Mouse (Mus musculus) natural killer cell, adult 2 months (primary cell): ENCODE results near the gene Mfsd7a.
A peak's percentile ranks its signal among the peaks of the same experiment; 100 is the strongest.
"Not testable (repeated sequence)": the region's sequence is repeated elsewhere in the genome, so short reads cannot be mapped to it uniquely, and the experiment has no call there.

Experiments
- DNase-seq, 2 experiments: peaks; one replicate each; pipeline ENCODE4 v3.0.0; 2022; ENCODE audit warnings: low spot score in 2 of 2

The Mfsd7a gene

DNA sequence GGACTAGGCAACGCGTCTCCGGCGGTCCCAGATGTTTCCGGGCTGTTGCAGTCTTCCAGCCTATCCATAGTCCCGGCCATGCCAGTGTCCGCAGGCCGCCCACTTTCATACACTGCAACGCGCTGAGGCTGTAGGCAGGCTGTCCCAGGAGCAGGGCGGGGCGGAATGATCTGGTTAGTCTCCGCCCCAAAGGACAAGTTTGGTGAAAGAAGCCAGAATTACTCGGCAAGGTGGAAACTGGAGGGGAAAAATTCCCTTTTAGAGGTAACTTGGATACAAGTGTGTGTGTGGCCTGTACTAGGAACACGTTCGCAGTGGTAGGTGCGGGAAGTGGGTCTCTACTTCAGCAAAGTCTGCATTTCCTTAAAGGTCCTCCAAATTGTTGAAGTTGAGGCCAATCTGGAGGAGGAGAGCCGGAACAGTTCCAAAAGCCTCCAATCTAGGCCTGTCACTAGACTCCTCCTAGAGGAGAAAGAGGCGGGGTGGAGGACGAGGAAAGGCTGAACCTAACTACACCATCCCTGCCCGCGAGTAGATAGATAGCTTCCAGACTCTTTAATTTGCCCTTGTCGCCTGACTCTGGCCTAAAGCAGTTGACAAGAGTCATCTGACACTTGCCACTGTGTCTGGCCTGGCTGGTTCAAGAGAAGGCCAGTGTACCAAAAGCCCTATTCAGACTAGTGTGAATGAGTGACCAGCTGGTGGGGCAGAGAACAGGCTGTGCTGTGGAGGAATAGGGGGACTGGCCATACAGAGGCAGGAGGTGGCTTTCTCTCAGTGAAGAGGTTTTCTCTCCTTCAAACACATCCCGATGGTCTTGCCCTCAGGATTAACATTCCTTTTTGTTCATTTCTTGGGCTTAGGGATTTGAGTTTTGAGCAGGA lies at the start of gene Mfsd7a:
Gene Mfsd7a (minus strand): TSS at position 107 of the 884 bp plus-strand sequence.
- no peak for DNase-seq

DNA sequence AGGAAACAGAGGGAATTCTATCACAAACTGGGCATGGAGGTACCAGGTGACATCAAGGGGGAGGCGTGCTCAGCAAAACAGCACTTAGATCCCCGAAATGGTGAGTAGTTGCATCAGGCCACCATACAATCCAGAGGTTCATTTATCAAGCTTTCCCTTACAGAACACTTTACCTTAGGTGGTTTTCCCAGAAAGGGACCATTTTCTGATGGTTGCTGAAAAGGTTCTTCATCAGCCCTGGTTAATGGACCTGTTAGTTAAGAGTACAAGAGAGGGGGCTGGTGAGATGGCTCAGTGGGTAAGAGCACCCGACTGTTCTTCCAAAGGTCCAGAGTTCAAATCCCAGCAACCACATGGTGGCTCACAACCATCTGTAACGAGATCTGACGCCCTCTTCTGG lies 37.5 kb upstream of the Mfsd7a start:
- not testable (repeated sequence) for DNase-seq

DNA sequence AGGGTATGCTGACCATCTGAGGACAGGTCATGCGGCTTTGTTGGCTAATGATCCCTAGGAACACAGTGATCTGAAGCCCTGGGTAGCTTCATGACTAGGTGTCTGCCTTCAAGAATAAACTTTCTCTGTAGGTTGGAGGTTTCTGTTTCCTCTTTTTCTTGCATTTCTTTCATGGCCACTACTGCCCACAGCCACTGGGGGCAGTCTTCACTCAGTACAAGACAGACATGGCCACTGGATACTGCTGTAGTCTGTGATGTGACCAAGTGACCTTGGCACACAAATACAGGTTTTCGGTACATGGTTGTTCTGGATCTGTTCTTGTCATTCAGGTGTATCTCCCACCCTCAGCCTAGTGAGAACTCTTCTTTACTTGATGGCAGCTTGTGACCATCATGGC lies 36.5 kb upstream of the Mfsd7a start:
- DNase-seq: peak in 1 of 2 experiments; percentile 43

DNA sequence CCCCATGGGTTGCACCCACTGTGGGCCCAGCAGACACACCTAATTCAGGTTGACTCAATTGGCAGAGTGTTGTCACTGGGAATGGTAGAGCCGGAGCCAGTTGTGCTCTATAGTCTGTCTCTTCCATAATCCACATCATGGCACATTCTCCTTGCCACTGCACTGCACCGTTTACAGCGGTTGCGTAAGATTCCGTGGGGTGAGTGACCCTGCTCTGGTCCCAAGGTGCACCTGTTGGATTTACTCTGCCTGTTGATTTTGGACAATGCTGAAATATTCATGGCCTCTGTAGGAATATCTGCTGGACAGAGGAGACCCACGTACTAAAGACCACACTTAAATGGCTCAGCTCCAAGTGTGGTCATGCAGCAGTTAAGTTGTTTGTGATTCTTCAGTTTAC lies 34.3 kb upstream of the Mfsd7a start:
- DNase-seq: no peak

DNA sequence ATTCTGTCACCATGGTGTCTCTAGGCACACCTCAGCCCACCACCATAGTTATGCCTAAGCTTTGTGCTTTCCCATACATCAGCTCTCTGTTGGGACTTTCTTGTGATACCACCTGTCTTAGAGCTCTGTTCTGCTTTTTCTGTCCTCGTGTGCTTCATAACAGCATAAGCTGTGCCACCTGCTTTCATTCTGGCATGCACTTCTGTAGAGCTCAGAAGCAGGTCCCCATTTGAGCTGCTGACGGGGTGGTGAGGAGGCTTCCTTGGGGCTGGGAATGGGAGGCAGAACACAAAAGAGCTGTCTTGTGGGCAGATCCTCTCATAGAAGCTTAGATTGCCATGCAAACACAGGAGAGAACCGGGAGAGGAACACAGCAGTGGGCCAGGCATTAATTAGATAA lies 27.3 kb upstream of the Mfsd7a start:
- no peak for DNase-seq

DNA sequence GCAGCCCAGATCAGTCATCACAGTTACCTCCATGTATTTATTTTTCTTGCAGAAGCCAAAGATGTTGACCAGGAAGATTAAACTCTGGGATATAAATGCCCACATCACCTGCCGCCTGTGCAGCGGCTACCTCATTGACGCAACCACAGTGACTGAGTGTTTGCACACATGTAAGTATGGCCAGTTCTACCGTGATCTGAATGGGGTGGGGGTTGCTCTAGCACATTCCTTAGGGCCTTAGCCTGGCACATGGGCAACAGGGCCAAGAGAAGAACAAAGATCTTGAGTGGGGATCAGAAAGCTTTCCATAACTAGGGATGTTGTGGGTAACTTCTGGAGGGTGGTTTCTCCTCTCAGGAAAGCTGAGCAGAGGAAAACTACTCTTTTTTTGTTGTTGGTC lies 25.0 kb upstream of the Mfsd7a start:
- DNase-seq: no peak

DNA sequence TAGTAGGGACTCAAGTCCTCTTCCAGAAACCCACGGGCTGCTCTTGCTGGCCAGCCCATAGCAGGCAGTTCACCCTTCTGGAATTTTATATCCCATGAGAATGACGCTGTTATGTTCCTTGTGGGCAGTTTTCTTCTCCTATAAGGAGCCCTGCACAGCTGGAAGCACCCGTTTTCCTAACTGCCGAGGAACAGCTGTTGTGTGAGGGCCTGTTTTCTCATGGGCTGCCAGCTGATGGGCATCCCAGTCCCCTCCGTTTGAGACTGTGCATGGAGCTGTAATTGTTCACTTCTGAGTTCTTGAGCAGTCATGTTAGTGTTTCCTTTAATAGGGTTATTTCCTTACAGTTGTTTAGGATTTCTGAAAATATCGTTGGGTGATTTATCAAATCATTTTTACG lies 20.9 kb upstream of the Mfsd7a start:
- no peak for DNase-seq

DNA sequence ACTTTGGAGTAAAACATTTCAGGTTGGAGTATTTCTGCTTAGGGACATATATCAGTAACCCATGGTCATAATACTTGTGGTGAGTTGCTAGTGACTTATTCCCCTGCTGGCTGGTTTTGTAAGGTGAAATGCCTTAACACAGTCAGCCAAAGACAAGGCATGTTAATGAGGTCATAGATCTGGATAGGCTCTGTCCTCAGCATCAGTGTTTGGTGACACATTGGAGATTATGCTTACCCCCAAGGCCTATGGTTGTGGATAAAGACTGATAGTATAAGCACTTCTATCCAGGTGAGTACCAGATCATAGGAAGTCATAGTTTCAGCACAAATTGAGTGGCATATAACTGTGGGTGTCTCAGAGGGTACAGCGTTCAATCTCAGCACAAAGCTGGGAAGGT lies 18.0 kb upstream of the Mfsd7a start:
- no peak for DNase-seq

DNA sequence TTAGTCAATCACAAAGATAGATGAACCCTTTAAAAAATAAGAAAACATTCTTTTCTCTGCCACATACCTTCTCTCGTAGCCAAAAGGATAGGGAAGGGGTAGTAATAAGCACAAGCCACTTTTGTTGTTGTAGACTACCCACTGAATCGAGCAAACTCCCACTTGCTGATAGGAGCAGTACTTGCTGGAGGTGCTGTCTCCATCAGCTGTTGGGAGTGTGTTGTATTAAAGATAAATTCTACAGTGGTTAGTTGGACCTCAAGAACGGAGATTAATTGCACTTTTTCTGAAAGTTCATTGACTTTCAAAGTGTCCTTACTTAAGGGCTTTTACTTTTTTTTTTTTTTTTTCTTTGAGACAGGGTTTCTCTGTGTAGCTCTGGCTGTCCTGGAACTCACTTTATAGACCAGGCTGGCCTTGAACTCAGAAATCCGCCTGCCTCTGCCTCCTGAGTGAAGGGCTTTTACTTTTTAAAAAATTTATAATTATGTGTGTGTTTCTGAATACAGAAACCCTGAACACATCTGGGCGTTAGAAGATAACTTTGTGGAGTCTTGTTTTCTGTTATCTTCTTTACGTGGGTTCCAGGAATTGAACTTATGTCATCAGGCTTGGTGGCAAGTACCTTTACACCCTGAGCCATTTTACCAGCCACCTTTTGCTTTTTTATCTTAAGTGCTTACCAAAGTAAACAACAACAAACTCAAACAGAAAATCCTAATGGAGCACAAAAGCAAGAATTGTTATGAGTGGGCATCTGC lies 16.6 kb upstream of the Mfsd7a start:
- no peak for DNase-seq

DNA sequence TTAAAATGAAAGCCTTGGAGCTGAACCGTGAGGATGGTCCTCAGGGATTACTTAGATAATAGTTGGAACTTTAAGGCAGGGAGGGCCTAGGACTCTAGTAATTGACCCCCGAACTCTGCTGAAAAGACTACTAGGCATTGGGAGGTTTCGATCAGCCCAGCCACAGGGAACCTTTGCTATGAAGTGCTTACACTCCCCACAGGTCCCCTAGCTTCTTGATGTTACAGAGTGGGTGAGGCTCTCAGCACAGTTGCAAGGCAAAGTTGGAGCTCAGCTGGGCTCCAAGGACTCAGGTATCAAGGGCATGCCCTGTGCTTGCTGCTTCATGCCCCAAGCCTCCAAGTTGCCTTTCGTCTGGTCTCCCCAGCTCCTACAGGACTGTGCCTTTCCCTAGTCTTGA lies 13.8 kb upstream of the Mfsd7a start:
- DNase-seq: no peak

DNA sequence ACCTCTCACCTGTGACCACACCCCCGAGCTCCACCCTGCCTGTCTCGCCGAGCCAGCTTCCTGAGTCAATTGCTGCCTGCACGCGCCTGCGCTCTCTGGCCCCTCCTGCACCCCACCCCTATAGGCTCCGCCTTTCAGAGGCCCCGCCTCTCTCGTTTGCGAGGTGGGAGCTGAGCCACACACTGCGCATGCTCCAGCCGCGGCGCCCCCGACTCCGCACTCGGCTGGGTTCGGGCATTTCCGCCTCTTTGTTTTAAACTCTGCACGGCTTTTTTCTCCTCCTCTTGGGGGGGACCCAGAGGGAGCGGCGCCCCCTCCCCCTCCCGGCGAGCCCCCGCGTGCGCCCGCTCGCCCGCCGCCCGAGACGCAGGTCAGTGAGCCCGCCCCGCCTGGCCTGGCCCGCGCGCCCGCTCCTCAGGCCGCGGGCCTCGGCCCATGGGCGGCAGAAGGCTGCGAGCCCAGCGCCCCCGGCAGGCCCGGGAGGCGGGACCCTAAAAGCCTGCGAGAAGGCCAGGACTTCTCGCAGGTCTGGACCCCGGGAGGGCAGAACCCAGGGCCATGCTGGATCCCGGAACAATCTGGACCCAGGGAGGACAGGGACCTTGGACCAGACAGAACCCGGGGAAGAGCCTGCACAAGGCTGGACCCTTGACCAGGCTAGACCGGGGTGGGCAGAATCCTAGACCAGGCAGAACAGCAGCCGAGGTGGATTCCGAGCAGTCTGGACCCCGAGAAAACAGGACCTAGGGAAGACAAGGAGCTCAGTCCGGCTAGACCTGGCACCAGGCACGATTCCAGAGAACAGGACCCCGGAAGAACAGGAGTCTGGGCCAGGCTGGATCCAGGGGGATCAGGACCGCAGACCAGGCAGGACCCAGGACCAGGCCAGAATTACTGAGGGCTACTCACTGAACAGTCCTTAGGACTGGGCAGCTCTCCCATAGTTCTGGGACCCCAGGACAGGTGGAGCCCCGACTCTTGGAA lies 12.7 kb upstream of the Mfsd7a start, which contains the start of gene Pcgf3:
Gene Pcgf3 (plus strand): TSS at position 151 of the 984 bp plus-strand sequence.
- peak; percentile 97 to 99 for DNase-seq

DNA sequence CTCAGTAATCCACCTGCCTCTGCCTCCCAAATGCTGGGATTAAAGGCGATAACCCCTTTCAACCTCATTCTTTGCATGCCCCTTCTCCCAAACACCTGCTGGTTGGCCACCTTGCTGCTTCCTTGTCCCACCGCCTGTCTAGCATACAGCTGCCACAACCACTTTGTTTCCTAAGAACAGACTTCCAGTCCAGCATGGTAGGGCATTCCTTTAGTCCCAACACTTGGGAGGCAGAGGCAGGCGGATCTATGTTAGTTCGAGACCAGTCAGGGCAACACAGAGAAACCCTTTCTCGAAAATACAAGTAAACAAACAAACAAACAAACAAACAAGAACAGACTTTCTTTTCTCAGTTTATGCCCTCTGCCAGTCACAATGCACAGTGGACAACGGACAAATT lies 11.8 kb upstream of the Mfsd7a start:
- DNase-seq: no peak

DNA sequence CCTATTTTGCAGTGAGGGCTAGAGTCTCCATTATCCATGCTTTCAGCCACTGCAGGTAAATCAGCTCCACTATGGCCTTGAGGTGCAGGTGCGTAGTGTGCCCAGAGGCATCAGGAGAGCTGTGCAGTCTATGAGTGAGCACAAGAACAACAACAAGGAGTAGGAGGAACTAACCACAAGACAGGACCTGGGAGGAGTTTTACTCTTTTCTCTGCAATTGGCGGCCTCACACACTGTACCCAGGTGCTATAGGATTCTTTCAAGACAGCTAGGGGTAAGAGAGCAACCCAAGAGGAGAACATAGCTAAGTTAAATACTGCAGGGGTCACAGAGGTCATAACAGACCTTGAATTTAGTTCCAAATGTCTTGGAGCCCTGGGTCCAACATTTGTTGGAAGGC lies 10.0 kb upstream of the Mfsd7a start:
- no peak for DNase-seq

DNA sequence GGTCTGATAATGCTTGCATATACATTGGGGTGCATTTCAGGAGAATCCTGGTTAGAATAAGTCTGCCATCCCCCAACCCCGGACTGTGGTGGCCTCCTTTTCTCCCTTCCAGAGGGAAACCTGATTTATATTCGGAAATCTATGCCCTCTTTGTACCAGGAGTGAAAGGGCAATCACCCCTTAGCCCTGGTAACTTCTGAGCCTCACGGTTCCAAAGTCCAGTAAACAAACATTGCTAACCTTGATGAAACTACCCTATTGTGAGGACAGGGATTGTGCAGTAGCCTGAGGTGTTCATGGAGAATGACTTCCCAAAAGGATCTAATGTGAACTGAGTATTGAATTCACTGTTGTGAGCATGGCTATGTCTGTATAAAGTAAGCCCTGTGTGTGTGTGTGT lies 5.4 kb upstream of the Mfsd7a start:
- DNase-seq: no peak

DNA sequence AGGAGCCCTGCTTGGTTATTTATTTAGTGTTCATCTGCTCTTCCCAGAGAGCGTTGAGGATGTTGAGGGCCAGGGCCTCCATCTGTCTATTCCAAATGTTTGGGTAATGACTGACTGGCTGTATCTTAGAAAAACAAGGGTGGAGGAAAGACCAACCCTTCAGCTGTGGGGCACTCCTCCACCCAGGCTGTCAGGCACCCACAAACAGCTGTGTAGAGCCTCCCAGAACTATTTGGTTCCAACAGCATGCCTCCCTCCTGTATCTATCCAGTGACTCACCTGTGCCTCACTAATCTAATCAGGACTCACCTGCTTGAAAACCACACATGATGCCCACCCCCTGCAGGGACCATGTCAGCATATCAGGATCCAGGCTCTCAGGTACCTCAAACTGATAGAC lies 3.7 kb upstream of the Mfsd7a start:
- no peak for DNase-seq

DNA sequence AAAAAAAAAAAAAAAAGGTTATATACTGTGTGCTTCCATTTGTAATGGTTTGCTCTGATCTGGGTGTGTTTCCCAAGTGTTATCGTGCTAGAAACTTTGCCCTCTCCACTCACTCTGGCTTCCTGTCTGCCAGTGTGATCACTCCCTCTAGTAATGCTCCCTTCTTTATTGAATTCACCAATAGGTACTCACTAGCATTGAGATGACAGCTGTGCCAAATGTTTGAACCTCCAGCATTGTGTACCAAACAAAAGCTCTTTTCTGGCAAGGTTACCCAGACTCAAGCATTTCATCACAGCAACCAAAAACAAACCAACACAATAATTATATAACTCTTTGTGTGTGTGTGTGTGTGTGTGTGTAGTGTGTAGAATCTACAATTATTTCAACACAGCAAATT lies 2.9 kb upstream of the Mfsd7a start:
- DNase-seq: no peak

DNA sequence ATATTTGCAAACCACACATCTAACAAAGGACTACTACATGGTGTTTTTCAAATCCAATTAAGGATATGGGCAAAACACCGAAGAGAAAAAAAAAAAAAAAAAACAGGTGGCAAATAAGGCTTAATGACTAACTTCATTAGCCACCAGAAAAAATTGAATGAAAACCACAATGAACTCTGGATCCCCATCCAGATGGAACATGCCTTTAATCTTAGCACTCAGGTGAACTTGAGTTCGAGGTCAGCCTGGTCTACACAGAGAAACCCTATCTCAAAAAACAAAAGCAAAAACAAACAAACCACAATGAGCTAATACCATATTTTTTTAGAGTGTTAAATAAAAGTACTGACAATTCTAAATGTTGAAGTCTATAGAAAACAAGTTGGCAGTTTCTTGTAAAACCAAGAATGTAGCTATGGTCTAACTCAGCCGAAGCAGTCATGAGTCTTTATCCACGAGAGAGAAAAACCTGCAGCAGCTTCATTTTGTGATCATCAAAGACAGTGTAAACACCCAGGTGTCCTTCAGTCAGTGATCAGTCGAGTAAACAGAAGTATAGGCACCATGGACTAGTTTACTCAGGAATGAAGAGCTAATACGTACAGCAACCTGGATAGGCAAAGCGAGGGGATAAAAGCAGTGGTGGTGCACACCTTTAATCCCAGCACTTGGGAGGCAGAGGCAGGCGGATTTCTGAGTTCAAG lies 2.3 kb upstream of the Mfsd7a start:
- DNase-seq: no peak

DNA sequence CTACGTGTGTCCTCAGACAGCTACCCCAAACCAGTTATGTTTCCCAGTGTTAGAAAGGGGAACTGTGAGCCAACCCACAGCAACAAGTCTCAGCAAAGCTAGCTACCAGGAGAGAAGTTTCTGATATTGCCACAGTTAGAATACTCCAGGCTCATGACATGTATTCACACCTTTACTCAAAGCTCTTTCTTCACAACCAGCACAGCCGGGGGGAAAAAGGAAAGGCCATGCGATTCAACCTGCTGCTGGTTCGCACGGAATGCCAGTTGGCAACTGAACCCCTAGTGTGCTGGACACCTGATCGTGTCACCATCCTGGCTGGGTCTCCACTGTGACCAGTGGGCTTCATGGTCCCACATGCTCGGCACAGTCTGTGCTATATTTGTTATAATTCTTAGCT lies 834 bp downstream of the Mfsd7a start:
- no peak for DNase-seq

DNA sequence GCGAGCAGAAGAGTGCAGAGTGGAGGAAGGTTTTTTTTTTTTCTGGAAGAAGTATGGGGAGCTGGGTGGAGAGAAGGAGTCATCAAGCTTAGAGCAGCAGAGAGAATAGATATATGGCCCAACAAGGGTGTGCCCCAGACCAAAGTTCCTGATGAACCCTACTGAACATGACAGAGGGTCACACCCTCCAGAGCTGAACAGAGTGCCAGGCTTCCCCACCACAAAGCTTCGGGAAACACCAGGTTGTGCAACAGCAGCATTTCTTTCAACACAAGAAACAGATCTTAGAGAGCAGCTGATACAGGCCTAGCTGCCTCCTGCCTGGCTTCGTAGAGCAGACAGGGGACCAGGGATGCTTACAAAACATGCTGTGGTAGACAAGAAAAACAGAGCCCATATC lies 1.7 kb downstream of the Mfsd7a start:
- no peak for DNase-seq

DNA sequence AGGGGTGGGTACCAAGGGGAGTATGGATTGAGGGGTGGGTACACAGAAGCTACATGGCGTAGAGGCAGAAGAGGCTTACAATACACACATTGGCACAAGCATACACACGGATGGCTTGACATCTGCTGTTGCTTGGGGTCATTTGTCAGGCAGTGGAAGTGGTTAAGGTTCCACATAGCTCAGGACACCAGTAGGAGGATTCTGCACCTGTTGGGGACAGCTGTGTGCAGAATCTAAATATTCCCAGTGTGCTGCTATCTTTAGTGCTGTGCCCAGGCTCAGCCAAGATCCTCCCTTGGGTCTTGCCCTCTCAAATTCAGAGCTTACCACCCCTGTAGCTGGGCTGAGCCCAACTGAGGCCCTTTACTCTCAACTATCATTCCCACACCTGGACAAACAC lies 12.6 kb downstream of the Mfsd7a start:
- DNase-seq: no peak
